Mouse (Mus musculus) CD4-positive helper T cell, adult 2 months (primary cell): ENCODE measurements around the gene Ccdc158.

ENCODE experiments used
- DNase-seq: peaks from one replicate; pipeline ENCODE4 v3.0.0-alpha.2; 2012; ENCODE audit warnings: low read depth, missing footprints, low spot score

The Ccdc158 gene

DNA sequence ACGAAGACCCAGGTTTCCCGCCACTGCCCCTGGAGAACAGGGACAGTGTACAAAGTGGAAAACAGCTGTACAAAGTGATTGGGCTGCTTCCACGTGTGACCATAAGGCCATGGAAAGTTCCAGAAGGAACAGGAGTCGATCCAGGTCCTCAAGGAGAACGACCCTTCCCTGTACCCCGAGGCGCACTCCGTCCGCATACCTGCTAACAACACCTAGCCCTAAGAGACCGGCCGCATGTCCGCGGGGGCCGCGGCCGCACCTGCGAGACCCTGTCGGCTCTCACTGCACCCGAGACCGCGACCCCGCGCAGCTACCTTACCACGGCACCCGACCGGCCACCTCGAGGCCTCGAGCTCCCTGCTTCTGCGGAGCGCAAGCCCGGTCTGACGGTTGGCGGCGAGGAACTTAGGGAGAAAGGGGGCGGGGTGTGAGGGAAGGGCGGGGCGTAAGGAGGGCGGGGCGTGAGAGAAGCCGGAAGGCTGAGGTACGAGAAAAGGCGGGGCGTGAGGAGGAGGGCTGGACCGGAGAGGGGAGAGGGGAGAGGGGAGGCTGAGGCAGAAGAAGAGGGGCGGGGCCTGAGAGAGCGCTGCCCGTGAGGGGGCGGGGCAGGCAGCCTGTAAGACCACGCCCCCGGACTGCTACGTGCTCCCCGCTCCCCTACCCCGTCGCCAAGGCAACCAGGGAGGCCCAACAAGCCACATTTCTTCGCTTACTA lies at the start of gene Ccdc158:
Gene Ccdc158 (minus strand): TSS at position 413 of the 715 bp plus-strand sequence.
- peak; percentile 77 for DNase-seq

DNA sequence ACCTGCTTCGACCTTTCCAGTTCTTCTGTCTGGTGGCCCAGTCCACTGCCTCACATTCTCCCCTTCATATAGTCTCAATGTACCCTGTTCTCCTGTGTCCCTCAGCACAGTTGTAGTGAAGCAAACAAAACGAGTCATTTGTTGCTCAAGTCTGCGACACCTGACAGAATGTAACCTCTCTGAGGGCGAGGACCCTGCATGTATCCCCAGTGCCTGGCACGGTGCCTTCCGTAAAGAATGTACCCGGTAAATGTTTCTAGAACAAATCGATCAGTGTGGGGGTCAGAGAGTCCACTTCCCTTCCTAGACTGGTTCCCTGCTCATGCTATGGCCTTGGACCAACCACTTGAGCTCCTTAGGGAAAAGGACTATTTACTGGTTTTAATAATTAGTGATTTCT lies 46.5 kb upstream of the Ccdc158 start:
- no peak for DNase-seq

DNA sequence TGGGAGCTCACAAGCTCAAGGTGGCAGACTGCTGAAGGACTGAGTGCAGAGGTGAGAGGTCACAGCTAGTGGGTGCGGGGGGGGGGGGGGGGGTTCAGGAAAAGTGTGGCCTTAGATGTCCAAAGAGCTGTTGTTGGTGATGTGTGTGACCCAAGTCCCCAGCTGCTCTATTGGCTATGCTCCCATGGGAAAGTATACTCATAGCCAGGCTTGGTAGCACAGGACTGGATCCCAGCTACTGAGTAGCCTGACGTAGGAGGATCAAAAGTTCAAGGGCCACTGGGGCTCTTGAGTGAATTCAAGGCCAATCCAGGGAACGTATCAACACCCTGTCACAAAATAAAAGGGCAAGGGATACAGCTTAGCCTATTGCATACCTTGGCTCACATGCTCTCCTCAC lies 43.8 kb upstream of the Ccdc158 start:
- no peak for DNase-seq

DNA sequence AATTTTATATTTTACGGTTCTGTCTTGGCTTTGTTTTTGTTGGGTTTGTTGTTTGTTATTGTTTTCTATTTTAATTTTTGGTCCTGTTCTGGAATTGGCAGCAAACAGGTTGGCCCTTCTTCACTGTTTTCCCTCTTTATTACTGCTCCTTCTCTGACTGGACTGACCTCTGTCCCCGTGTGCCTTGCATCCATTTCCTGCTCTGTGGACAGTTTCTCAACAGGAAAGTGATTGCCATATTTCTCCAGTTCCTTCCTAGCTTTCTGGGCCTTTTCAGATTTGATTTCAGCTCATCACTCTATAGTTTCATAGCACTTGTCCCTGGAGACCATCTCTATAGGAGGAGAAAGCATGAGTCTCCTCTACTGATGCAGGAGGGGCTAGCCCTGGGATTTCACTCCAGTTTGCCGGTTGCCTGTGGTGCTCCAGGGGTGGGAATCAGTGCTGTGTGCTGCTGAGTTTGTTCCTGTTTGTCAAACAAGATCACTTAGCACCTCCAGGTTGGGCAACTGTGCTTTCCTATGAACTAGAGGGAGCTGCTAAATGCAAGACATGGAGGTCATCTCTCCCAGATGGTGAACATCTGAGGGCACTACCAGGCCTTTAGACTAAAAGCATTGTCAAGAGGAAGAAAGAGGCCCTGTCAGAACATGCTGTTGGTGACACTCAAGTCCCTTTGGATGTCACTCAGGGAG lies 42.7 kb upstream of the Ccdc158 start:
- DNase-seq = no peak

DNA sequence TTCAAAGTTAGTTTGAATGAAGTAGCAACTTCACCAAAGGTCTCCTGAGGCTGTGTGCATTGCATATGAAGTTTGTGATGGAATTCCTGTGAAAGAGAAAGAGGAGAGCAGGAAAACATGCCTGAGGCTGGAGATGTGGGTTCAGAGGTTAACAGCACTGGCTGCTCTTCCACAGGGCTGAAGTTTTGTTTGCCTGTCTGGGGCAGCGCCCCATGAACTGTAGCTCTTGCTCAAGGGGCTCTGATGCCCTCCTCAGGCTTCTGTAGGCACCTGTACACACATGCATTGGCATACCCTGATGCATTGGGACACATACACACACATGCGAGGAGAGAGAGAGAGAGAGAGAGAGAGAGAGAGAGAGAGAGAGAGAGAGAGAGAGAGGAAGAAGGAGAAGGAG lies 40.8 kb upstream of the Ccdc158 start:
- DNase-seq = no peak

DNA sequence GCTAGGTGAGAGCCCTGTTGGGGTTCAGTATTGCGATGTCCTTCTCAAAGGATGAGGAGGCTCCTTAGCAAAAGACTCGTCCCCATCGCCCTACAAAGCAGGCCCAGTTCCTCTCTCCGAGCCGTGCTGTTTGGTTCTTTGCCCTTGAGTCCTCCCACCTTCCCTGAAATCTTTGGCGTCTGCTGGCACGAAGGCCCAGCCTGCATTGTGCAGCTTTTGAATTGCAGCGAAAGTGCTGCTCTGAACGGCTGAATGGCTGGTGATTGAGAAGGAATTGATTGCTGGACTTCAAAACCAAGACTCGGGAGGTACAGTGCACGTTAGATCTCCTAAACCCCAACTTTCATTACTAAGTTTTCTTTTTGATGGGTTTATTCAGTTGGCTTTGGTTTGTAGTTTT lies 40.2 kb upstream of the Ccdc158 start:
- no peak for DNase-seq

DNA sequence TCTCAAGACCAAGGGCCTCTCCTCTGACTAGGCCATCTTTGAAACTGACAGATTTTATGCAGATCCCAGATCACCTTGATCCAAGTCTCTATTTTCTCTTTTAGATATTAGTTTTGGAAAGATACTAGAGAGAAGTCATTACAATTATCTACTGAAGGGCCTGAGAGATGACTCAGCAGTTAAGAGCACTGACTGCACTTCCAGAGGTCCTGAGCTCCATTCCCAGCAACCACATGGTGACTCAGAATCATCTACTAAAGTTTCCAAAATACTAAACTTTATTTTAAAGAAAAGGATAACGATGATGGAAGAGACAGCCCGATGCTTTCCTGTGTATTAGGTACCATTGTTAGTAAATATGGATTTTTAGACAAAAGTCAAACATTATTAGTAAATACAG lies 39.8 kb upstream of the Ccdc158 start:
- DNase-seq = no peak

DNA sequence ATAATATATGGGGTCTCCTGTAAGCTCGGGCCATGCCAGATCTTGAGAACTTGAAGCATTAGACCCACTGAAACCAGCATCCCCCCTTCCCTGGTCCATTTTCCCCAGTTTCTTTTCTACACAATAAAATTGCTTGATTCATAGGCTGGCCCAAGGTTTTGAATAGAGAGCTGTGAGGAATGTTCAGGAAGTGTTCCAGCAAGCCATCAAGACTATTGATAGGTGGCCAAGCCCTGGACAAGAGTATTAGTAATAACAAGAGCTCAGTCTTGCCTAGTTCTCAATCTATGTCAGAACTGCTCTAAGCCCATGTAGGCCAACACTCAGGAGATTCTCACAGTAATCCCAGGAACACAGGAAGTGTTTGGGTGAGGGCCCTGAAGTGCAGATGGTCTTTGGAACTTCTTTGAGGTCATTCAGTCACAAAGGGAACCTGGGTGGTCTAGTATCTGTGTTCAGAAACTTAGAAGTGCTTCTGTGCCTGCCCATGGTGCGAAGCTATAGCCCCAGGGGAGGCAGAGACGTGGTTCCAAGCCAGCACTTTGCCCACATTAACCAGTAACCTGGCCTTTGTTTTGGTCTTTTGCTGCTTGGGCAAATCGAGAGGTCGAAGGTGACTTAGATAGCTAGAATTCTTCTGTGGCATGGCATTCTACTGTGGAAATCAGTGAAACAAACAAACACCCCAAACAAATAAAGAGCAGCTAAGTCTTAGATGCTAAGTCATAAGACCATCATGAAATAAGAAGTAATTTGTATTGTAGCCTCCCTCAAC lies 37.7 kb upstream of the Ccdc158 start:
- DNase-seq = no peak

DNA sequence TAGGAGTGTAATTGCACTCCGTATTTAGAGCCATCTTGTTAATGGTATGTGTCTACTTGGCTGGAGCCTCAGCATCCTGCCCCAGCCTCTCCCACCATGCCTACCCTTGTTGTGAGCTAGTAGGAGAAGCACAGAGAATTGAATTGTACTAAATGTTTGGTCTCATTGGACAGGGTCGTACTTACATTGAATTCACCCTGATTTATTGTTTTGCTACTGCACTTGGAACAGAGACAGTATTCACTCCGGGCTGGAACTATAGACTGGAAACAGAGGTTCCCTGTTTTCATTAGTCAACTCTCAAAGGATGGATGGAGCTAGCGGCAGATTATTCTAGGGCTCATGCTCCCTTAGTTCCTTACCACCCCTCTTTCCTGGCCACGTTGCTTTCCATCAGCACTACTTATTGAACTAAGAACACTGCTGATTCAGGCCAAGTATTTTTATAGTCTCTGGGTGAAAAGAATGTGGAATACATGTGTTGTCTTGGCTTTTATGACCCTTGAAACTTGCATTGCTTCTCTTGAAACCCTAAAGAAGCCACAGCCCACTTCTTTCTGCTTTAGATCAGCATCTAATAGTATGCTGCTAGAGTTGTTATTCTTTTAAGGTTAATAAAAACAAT lies 36.7 kb upstream of the Ccdc158 start:
- DNase-seq = no peak

DNA sequence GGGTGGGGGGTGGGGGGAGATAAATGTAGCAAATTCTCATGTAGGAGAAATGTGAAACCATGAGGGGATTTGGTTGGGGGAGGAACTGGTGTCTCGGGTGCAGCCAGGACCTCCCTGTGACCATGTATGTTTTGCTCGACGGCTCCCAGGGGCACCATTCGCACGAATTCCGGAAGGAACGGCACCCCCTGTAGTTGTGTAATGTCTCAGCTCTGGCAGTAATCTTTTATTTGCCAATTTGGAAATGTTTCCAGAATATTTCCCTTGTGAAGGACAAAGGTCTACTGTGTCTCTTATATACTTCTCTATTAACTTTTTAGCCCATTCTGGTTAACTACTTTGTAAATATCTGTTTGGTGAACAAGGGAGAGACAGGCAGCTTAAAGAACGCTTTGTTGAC lies 35.7 kb upstream of the Ccdc158 start:
- DNase-seq = no peak

DNA sequence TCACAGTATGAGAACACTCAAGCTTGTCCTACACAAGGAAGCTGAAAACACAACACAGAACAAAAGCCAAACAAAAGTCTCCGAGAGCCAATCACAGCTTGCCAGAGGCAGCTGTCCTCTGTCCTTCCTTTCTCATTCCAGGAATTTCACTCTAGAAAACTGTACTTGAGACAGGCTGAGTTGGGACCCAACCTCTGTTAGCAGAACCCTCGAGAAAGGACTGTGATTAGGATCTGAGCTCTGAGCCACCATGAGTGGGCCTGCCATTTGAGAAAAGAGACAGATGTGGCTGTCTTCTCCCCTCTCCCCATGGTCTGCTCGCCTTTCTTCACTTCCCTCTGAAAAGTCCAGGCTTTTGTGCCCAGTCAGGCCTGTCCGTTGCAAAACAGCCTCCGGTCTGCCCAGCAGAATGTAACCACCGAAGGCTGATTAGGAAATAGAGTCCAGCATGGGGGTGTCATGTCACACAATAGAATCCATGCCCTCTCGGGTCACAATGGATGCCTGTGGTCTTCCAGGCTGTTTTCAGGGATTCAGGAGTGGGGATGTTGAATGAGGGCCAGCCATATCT lies 32.9 kb upstream of the Ccdc158 start:
- no peak for DNase-seq

DNA sequence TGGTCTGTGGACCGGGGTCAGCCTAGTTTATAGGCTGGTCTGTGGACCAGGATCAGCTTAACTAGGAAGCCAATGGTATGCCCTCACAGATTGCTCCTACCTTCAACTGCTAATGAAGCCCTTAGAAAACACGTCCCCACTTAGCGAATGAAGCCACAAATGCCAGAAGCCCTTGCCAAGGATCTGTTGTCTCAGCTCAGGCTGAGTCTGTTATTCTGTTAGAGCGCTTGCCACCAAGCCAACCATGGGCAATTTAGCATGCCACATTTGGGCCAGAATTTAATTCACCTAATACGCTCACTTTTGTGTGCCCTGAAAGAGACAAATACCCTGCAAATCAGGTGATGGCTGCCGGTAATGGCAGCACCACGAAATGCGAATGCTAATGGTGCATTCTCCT lies 28.6 kb upstream of the Ccdc158 start:
- DNase-seq = no peak

DNA sequence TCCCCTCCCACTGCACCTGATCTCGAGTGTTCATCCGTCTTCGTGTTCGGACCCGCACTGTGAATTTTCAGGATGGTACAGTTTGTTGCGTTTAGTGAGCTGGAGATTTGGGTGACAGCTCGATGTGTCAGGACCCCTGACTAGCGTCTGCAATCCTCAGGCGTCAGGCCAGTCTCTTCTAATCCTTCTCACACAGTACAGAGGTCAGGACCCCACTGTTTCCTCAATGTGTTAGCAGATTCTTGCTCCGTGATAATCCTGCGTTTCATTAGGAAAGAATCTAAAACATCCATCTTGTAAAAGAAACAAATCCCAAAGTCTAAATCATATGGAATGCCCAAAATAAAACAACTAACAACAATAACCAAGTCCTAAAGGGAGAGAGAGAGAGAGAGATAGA lies 26.7 kb upstream of the Ccdc158 start:
- no peak for DNase-seq

DNA sequence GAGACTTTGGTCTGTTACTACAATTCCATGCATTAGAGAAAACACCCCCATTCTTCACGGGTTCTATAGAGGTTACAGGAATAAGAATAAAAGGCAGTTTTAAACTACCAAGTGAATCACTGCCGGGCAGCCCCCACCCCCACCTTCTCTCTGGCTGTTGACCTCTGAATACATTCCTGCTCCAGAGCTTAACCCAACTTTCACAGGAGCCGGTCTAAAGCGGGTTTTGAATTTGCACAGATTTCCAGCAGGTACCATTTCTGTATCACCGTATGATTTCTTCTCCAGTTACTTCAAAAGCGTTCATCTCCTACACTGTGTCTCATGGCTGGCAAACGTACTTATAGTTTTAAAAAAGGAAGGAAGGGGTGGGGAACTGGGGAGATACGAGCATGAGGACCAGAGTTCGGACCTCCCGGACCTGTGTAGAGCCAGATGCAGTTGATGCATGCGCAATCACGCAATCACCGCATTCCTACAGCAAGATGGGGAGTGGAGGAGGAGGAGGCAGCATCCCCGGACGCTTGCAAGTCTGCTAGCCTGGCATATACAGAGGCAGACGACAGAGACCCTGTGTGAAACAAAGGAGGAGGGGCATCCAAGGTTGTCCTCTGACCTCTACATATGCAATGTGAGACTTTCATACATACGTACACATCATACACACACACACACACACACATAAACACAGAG lies 23.9 kb upstream of the Ccdc158 start:
- no peak for DNase-seq

DNA sequence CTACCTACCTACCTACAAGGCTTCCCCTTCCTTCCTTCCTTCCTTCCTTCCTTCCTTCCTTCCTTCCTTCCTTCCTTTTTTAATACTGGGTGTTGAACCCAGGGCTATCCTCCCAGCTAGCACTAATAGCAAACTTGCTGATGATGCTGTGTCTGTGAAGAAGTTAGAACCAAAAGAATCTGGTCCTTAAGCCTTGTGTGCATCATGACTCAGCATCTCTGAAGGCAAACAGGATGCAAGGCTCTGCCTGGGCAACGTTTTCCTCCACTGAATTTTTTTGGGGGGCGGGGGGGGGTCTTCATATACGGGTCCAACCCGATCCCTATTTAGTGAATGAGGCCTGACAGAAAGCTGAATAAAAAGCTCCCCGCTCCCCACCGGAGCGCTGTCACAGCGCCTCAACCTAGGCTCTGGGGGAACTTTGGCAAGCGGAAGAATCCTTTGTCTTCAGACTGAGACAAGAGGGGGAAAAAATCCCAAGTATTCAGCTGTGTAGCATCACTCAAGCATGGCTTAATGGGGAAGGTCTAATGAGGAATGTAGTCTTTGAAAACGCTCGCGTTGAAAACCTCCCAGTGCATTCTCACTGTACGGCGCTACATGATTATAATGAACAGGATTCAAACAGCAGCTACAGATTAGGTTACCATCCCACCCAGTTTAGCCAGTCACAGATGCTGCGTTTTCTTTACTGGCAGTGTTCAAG lies 23.2 kb upstream of the Ccdc158 start:
- DNase-seq = no peak

DNA sequence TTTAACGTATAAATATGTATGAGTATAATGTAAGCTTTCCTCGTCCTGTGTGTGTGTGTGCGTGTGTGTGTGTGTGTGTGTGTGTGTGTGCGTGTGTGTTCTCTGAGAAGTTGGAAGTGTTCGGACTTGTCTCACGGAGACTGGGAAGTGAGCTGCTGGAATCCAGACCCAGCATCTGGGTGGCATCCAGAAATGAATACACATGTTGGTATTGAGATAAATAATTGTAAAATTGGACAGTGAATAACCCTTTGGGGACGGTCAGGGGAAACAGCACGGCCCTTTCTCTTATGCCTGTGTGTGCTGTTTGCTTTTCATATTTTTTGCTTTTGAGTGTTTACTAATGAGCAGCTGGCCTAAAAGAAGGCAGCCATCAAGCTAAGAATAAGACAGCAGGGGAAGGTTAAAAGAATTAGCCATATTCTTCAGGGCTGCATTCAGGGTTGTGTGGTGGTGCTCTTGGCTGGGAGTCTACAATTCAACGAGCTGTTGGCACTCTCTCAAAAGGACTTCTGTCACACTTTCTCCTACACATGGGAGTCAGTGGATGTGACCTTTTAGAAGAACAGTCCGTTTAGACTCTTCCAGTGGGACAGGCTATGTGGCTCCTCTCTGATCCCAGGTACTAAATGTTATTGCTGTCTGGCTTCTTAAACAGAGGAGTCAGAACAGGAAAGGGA lies 19.4 kb upstream of the Ccdc158 start:
- DNase-seq = no peak

DNA sequence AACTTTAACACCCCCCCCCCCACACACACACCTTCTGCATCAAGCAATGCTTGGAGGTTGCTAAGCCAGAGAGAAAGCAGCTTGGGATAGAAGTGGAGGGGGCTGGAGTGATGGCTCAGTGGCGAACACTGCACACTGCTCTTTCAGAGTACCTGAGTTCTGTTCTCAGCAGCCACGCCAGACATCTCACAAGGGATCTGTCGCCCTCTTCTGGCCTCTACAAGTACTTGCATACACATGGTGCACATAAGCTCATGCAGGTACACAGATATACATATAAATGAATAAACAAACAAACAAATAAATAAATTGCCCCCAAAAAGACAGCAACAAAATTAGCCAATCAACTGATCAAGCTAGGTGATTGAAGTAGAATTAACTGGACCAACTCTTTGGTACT lies 18.7 kb upstream of the Ccdc158 start:
- DNase-seq = no peak

DNA sequence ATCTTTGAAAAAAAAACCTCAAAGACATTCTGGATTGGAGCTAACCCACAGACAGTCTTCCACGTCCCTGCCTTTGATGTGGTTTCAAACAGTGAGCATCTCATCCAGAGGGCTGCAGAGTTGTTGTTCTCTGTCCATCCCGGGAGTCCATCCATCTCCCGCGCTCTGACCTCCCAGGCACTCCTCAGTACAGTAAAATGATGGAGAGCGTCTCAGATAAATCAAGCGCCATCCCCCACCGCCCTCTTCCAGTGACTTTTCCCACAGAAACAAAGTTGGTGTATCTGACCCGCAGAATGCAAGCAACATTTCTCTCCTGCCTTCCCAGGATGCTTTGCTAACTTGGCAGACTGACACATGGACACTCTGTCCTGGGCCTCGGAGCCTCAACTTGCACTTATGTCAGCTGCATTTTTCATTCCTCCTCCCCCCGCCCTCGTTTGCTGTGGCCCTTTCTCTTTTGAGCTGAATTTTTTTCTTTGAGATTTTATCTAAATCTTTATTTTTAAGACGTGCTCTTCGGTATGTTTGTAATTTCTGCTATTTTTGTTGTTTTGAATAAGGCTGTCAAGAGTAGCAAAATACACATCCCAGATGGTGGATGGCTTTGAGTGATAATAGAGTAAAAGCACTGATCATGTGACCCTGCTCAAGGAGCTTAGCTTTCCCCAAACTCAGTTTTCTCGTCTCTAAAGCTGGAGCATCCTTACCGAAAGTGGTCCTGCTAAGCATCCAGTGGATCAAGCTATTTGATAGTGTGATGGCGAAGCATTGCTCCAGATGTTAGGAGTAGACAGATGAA lies 17.3 kb upstream of the Ccdc158 start:
- no peak for DNase-seq

DNA sequence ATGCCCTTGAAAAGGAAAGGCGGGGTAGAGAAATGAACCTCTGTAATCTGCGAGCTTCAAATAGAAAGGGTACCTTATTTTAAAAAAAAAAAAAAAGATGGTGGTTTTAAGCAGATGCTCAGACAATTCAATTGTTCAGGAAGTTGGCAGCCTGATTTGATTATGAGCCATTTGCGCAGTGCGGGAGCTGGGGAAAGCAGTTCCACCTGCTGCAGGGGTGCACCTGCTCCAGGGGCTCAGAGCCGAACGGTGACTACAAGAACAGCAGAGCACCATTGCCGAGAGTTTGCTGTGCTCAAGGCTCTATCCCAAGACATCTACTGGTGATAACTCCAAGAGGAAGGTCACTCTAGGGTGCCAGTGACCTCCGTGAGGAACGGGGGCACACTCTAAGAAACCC lies 13.5 kb upstream of the Ccdc158 start:
- DNase-seq = no peak
